Mouse (Mus musculus) right cerebral cortex, adult 18-20 months (tissue): Measurements from ENCODE around the gene Bmp6.

Source experiments
- DNase-seq: peaks from one replicate; pipeline ENCODE4 v3.0.0; 2022; ENCODE audit warnings: mixed read lengths

Gene Bmp6

GRCm38 (mm10) chr13:38344713-38345430 is at the start of gene Bmp6:
TSS of gene Bmp6 (plus strand) at chr13:38345107.
- DNase-seq: peak; percentile 88

- DNase-seq: no peak
Observed at GRCm38 (mm10) chr13:38296166-38296565, 48.7 kb upstream of the Bmp6 start.

GRCm38 (mm10) chr13:38296601-38297000 is 48.3 kb upstream of the Bmp6 start:
- DNase-seq: no peak

GRCm38 (mm10) chr13:38311125-38311524 is 33.8 kb upstream of the Bmp6 start:
- no peak for DNase-seq

- DNase-seq: no peak
Observed at GRCm38 (mm10) chr13:38312357-38313040, 32.4 kb upstream of the Bmp6 start.

- no peak for DNase-seq
Observed at GRCm38 (mm10) chr13:38314590-38314989, 30.3 kb upstream of the Bmp6 start.

- no peak for DNase-seq
Observed at GRCm38 (mm10) chr13:38318418-38318817, 26.5 kb upstream of the Bmp6 start.

GRCm38 (mm10) chr13:38320354-38320753 is 24.6 kb upstream of the Bmp6 start:
- DNase-seq: peak; percentile 25

- DNase-seq: no peak
Observed at GRCm38 (mm10) chr13:38324452-38324851, 20.5 kb upstream of the Bmp6 start.

- DNase-seq: no peak
Observed at GRCm38 (mm10) chr13:38327377-38327776, 17.5 kb upstream of the Bmp6 start.

GRCm38 (mm10) chr13:38333496-38333895 is 11.4 kb upstream of the Bmp6 start:
- DNase-seq: no peak

- DNase-seq: no peak
Observed at GRCm38 (mm10) chr13:38342598-38342997, 2.3 kb upstream of the Bmp6 start.

- no peak for DNase-seq
Observed at GRCm38 (mm10) chr13:38343202-38343601, 1.7 kb upstream of the Bmp6 start.

- DNase-seq: peak; percentile 3
Observed at GRCm38 (mm10) chr13:38345431-38345820, 519 bp downstream of the Bmp6 start.

- no peak for DNase-seq
Observed at GRCm38 (mm10) chr13:38346096-38346915, 1.4 kb downstream of the Bmp6 start.

- no peak for DNase-seq
Observed at GRCm38 (mm10) chr13:38347021-38347774, 2.3 kb downstream of the Bmp6 start.

- DNase-seq: no peak
Observed at GRCm38 (mm10) chr13:38347775-38348135, 2.8 kb downstream of the Bmp6 start.

- no peak for DNase-seq
Observed at GRCm38 (mm10) chr13:38349046-38349445, 4.1 kb downstream of the Bmp6 start.

- no peak for DNase-seq
Observed at GRCm38 (mm10) chr13:38349818-38350217, 4.9 kb downstream of the Bmp6 start.

- DNase-seq: no peak
Observed at GRCm38 (mm10) chr13:38351996-38352395, 7.1 kb downstream of the Bmp6 start.

- DNase-seq: no peak
Observed at GRCm38 (mm10) chr13:38352986-38353385, 8.1 kb downstream of the Bmp6 start.

GRCm38 (mm10) chr13:38353420-38354255 is 8.7 kb downstream of the Bmp6 start:
- DNase-seq: no peak
